Mouse (Mus musculus) gonadal fat pad, adult 2 months (tissue): ENCODE data around the gene Ccdc190. TPM values are rescaled to one million over a fixed set of nuclear protein-coding genes. Genes with fewer than 3 reads are reported as not detected.

Experiments used
- DNase-seq: peaks from one replicate; pipeline ENCODE4 v3.0.0-alpha.2; 2012; ENCODE audit warnings: low read depth
- polyA plus RNA-seq: library from polyadenylated mRNA; depleted of rRNA; stranded (reverse); fragments of >200 nt; gene quantifications from 2 replicates; pipeline ENCODE4 v1.2.3, GENCODE M21; 2012; rRNA removed

Ccdc190 gene
- polyA plus RNA-seq, 1 experiment: 0.24 TPM

GRCm38 (mm10) chr1:169932122-169932746 is 3.8 kb downstream of the Ccdc190 start:
- DNase-seq: no peak

GRCm38 (mm10) chr1:169934005-169934725 is 5.7 kb downstream of the Ccdc190 start:
- no peak for DNase-seq

GRCm38 (mm10) chr1:169939345-169939744 is 10.9 kb downstream of the Ccdc190 start:
- no peak for DNase-seq

DNA sequence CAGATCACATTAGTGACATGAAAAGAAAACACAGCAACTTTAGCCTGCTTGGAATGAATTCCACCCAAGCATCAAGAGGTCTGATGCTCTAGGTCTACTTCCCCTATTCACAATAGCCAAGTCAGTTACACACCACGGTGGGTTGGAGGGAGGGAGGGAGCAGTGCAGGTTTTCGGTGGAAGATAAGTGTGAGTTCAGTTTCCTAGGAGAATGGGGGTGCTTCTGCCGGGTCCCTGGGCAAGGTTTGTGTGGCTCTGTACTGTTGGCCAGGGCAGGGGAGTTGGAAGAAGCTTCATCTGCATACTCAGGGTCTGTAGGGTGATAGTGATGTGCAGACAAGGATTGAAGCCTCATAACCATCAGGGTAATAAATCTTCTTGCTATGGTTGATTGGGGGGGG is 17.6 kb downstream of the Ccdc190 start:
- no peak for DNase-seq

- no peak for DNase-seq
Observed at GRCm38 (mm10) chr1:169947654-169948053, 19.2 kb downstream of the Ccdc190 start.

DNA sequence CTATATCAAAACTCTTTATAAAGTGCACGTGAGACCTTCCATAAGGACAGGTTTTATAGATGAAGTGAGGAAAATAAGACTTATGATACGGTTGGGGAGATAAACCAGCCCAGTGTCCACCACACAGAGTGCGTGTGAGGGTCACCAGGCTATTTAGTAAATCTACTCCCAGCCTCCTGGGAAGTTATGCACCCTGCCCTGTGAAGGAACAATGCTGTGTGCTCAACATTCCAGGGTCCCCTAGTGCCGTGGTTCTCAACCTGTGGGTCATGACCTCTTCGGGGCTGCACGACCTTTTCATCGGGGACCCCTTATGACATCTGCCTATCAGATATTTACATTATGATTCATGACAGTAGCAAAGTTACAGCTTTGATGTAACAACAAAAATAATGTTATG is 19.8 kb downstream of the Ccdc190 start:
- no peak for DNase-seq

DNA sequence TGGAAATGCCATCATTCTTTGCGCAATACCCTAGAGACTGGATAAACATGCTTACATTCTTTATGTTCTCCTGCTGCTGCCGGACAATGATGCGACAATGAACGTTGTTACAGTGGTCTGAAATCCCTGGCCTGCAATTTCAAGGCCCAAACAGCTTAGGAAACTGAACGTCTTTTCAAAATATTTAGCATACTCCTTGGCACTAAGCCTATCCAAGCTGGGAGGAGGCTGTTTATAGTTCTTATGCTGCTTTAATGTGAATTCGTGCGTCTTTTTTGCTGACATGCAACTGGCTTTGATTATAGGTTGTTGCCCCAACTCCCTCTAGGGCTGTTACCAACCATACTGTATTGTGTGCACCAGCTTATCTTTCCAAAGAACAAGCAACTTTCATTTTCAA is 20.4 kb downstream of the Ccdc190 start:
- no peak for DNase-seq

DNA sequence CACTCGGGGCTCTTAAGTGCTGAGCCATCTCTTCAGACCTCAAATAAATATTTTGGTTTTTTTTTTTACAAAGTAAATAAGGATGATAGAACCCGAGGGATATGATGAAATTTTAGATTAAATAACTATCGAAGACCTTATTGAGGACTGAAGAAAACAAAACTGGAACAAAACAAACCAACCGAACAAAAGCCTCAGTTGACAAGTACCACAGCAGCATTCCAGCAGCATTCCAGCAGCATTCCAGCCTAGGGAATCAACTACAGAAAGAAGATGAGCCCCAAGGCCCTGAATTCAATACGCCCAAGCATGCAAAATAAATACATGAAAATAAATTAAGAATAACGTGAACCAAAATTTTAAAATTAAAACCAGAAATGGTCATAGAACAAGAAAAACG is 21.5 kb downstream of the Ccdc190 start:
- DNase-seq: no peak

DNA sequence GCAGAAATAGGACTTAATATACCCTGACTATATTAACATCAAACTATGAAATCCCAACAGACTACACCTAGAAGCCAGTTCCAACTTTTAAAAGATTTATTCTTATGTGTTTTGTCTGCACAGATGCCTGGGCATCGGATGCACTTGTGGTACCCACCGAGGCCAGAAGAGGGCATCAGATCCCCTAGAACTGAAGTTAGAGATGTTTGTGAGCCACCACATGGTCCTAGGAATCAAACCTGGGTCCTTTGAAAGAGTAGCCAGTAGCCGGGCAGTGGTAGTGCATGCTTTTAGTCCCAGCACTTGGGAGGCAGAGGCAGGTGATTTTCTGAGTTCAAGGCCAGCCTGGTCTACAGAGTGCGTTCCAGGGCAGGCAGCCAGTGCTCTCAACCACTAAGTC is 22.2 kb downstream of the Ccdc190 start:
- no peak for DNase-seq

GRCm38 (mm10) chr1:169951561-169951960 is 23.1 kb downstream of the Ccdc190 start:
- DNase-seq: no peak

DNA sequence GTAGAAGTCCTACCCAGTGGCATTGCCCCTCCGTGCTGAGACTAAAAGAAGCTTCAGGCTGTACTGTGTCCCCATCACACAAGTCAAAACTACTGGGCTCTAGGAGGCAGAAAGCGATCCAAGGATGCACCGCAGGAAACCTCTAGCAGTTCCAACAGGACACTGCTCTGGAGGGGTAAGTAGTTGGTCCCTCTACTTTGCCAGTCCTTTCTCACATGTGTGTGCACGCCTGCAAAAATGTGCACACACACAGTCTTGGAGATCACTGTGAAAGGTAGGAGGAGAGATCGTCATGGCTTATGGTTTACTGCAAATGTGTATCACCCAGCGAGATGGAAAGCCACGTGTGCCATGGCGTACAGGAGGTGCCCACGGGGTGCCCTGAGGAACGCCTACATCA is 24.2 kb downstream of the Ccdc190 start:
- DNase-seq: no peak

GRCm38 (mm10) chr1:169953106-169953505 is 24.7 kb downstream of the Ccdc190 start:
- no peak for DNase-seq

- DNase-seq: peak; percentile 84
Observed at GRCm38 (mm10) chr1:169968792-169969515, 40.5 kb downstream of the Ccdc190 start, which contains the start of gene Hsd17b7. Gene Hsd17b7, minus strand, starts transcription at chr1:169969241.

- no peak for DNase-seq
Observed at GRCm38 (mm10) chr1:169969516-169969886, 41.1 kb downstream of the Ccdc190 start.

DNA sequence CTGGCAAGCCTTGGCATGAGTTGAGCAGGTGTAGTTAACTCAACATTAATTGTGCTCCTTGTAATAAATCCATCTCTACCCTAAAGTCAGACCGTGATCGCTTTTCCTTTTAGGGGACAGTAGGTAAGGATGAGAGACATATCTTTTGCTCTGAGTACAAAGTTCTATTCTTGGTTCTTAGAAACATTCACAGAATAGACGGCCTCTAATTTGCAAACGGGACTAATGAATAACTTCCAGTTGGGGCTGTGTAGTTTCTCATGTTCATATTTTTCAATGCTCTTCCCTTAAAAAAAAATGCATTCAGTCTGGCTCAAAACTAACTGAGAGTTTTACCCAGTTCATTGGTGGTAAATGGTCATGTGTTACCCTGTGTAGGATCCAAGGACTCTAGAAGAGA is 42.5 kb downstream of the Ccdc190 start:
- DNase-seq: no peak

DNA sequence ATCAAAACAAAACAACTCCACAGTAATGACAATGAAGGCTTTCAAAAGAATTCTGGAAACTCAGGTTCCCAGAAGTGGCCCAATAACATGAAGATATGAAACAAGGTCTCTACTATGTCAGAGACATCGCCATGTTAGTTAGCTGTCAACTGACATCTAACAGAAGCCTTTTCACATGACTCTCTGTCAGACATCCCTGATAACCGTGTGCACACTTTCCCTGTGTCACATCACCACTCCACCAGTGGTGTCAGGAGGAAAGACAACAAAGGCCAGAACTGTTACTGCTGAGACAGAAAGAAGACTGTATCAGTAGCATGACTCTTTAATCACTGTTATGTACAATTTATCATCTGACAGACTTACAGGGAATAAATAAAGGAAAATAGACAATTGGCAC is 43.5 kb downstream of the Ccdc190 start:
- DNase-seq: no peak

- no peak for DNase-seq
Observed at GRCm38 (mm10) chr1:169977621-169978020, 49.2 kb downstream of the Ccdc190 start.

Other genes starting within 250 kb of the Ccdc190 start
- gene Rgs4, start 181.0 kb upstream of the Ccdc190 start, polyA plus RNA-seq: 4.8 and 5.6 TPM in 2 replicates
- gene Hsd17b7, start 40.6 kb downstream of the Ccdc190 start, polyA plus RNA-seq: 11.5 and 12.0 TPM in 2 replicates
- gene Ddr2, start 182.1 kb downstream of the Ccdc190 start, polyA plus RNA-seq: 25.4 and 27.3 TPM in 2 replicates
- 32.8 and 33.0 TPM in 2 replicates for gene Uap1, start 246.3 kb downstream of the Ccdc190 start, polyA plus RNA-seq